Comparison of ENCODE assay signal across 14 mouse cellular contexts in the genomic region with DNA sequence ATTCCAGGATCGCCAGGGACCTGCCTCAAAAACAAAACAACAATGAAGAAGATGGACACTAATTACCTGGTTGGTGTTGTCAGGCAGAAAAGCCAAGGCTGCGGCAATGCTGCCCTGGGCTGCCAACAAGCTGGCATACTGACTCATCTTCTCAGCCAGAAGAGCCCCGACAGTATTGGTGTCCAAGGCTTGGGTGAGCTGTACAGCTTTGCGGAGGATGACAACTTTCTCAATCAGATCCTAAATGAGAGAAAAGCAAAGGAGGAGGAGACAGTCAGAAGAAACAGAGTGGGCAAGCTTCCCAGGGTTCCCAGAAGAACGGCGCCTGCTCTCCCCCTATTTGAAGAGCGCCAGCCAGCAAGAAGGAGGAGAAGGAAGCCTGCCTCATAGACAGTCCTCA. TPM values are rescaled to one million over a fixed set of nuclear protein-coding genes. Genes with fewer than 3 reads are reported as not detected.
A peak's percentile ranks its signal among the peaks of the same experiment; 100 is the strongest.
DNase-seq lines count a peak whose midpoint lies in the region; ATAC-seq lines count a peak whose summit lies in the region.
"Had no signal": no experiment of that assay in that cellular context is flagged by ENCODE, and none has a peak within 500 bp of the region (broad histone marks: within the 10 kb centered on the region; RNA-seq: fewer than 3 reads in every experiment).

No protein-coding gene starts in this region.

- H3K9ac ChIP-seq in hindbrain, embryonic 11.5 days (ENCODE audit: low read depth, low read length): no peak overlapping the region
- H3K9ac ChIP-seq: embryonic facial prominence, embryonic 12.5 days; hindbrain, embryonic 15.5 days; liver, embryonic 13.5 days; midbrain, embryonic 13.5 days had no signal

- peak; percentile 37 to 63 for DNase-seq in layer of hippocampus, adult 18-20 months (ENCODE audit: low spot score in 2 of 2)
- no peak for DNase-seq in layer of hippocampus, postnatal 25 days (ENCODE audit: extremely low spot score in 1 of 2, low spot score in 1 of 2)
- peak; percentile 49 to 81 for DNase-seq in frontal cortex, adult 2 months (ENCODE audit: extremely low spot score in 1 of 2, low spot score in 1 of 2)
- peak; percentile 63 to 70 for DNase-seq in left cerebral cortex, adult 18-20 months (ENCODE audit: low spot score in 2 of 2)
- peak; percentile 38 to 59 for DNase-seq in right cerebral cortex, postnatal 36 days (ENCODE audit: low spot score in 2 of 2)
- DNase-seq in hindbrain, embryonic 11.5 days (ENCODE audit: low spot score): no peak
- no peak for DNase-seq in retina, postnatal 1 day
- DNase-seq: cerebellum, postnatal 10 days; heart, adult 2 months; heart, postnatal 10 days; liver, embryonic 13.5 days had no signal

- H3K4me2 ChIP-seq in hindbrain, embryonic 11.5 days (replicated peaks; ENCODE audit: low read depth, low read length): no peak overlapping the region
- H3K4me2 ChIP-seq: embryonic facial prominence, embryonic 12.5 days; hindbrain, embryonic 15.5 days; liver, embryonic 13.5 days; midbrain, embryonic 13.5 days had no signal

- H3K36me3 ChIP-seq in hindbrain, embryonic 11.5 days (ENCODE audit: control insufficient read depth, insufficient read depth, low read length): 0 out of 2 replicates have a peak, but pooled peaks cover 14% of the 10 kb centered on the region

- H3K27me3 ChIP-seq in hindbrain, embryonic 11.5 days (ENCODE audit: control insufficient read depth, insufficient read depth, low read length): no peaks in the 10 kb centered on the region
- H3K27me3 ChIP-seq: embryonic facial prominence, embryonic 12.5 days; hindbrain, embryonic 15.5 days; liver, embryonic 13.5 days; midbrain, embryonic 13.5 days had no signal

- 96% methylated on average over 7 of the region's 7 CpGs for WGBS in hindbrain, embryonic 11.5 days

- H3K4me1 ChIP-seq in hindbrain, embryonic 11.5 days (replicated peaks; ENCODE audit: control insufficient read depth, insufficient read depth, low read length): no peaks in the 10 kb centered on the region
- H3K4me1 ChIP-seq: embryonic facial prominence, embryonic 12.5 days; hindbrain, embryonic 15.5 days; liver, embryonic 13.5 days; midbrain, embryonic 13.5 days had no signal

- no peak overlapping the region for H3K4me3 ChIP-seq in hindbrain, embryonic 11.5 days (ENCODE audit: low read depth, low read length)
- H3K4me3 ChIP-seq: embryonic facial prominence, embryonic 12.5 days; heart, adult 2 months; hindbrain, embryonic 15.5 days; liver, embryonic 13.5 days; midbrain, embryonic 13.5 days had no signal

- no peaks in the 10 kb centered on the region for H3K9me3 ChIP-seq in hindbrain, embryonic 11.5 days (ENCODE audit: control insufficient read depth, low read length)
- H3K9me3 ChIP-seq: embryonic facial prominence, embryonic 12.5 days; hindbrain, embryonic 15.5 days; liver, embryonic 13.5 days; midbrain, embryonic 13.5 days had no signal

- H3K27ac ChIP-seq in hindbrain, embryonic 11.5 days (ENCODE audit: low read depth, low read length): no peak overlapping the region
- H3K27ac ChIP-seq: embryonic facial prominence, embryonic 12.5 days; heart, adult 2 months; hindbrain, embryonic 15.5 days; liver, embryonic 13.5 days; midbrain, embryonic 13.5 days had no signal

- no peak for ATAC-seq in hindbrain, embryonic 11.5 days (ENCODE audit: low FRiP score)
- ATAC-seq: midbrain, embryonic 13.5 days had no signal

RNA-seq across cellular contexts. Expression of a gene that starts 34.9 kb away (rescaled TPM):
- total RNA-seq in layer of hippocampus, adult 18-20 months (2021): 100 to 1,000 TPM; 105 to 107 TPM
- total RNA-seq in layer of hippocampus, postnatal 25 days (2021): 100 to 1,000 TPM; 104 to 116 TPM
- 123 and 126 TPM in 2 replicates for polyA plus RNA-seq in frontal cortex, adult 2 months (2012; rRNA removed)
- total RNA-seq in left cerebral cortex, adult 18-20 months (2021): 100 to 1,000 TPM; 113 to 116 TPM
- 103 and 107 TPM in 2 replicates for polyA plus RNA-seq in hindbrain, embryonic 11.5 days (2014; fragmentation: Nextera tagmentation; extraction: Ambion mirVana)

Comparison
In these comparisons a context has a peak if more than half of its experiments do, and no peak if none do; other contexts are left out.
1. DNase-seq: peak in layer of hippocampus, adult 18-20 months (2 of 2), frontal cortex, adult 2 months (2 of 2), left cerebral cortex, adult 18-20 months (2 of 2) and right cerebral cortex, postnatal 36 days (2 of 2); none in layer of hippocampus, postnatal 25 days (0 of 2), hindbrain, embryonic 11.5 days (single experiment) and retina, postnatal 1 day (single experiment).